Mouse (Mus musculus): Measurements from ENCODE around the gene Clasrp.

DNA sequence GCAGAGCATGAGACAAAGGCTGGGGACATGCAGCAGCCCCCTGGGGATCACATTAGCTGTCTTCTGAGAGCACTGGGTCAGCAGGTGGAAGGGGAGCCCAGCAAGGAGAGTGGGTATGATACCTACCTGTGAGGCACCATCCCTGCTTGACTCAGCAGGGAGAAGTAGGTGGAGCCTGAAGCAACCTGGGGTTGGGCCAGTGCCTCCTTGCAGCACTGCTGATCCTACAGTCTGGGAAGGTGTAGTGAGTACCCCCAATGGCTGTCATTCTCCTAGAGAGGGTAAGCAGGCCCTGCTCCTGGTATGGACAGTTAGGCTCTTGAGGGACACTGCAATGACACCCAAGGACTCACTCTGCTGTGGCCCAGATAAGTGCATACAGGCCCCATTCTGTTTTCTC lies 28.0 kb upstream of the Clasrp start:
- TF ChIP-seq CTCF (IDR thresholded peaks at IDR 0.05; ENCODE audit: low read depth, low read length) (no peak), TAL1 (conservative IDR thresholded peaks at IDR 0.05; ENCODE audit: low read depth, low read length) (no peak), POLR2AphosphoS5 (IDR thresholded peaks at IDR 0.05; ENCODE audit: insufficient replicate concordance, low read depth, low read length) (no peak)

All from G1E (cell line).